Mouse (Mus musculus): Measurements from ENCODE around the gene Spag6. TPM values are rescaled to one million over a fixed set of nuclear protein-coding genes. Genes with fewer than 3 reads are reported as not detected.

Gene Spag6
- polyA plus RNA-seq (2012; rRNA removed) = 4.1 and 5.0 TPM in 2 replicates

GRCm38 (mm10) chr2:18693871-18694610 lies at the start of gene Spag6:
Gene Spag6 (plus strand): TSS chr2:18694032.
- peak in 1 of 2 experiments; percentile 71 for DNase-seq (ENCODE audit: extremely low spot score in 1 of 2, low spot score in 1 of 2)

GRCm38 (mm10) chr2:18648563-18648962 lies 45.3 kb upstream of the Spag6 start:
- DNase-seq (ENCODE audit: extremely low spot score in 1 of 2, low spot score in 1 of 2) = no peak

- no peak for DNase-seq (ENCODE audit: extremely low spot score in 1 of 2, low spot score in 1 of 2)
Observed at GRCm38 (mm10) chr2:18654821-18655220, 39.0 kb upstream of the Spag6 start.

DNA sequence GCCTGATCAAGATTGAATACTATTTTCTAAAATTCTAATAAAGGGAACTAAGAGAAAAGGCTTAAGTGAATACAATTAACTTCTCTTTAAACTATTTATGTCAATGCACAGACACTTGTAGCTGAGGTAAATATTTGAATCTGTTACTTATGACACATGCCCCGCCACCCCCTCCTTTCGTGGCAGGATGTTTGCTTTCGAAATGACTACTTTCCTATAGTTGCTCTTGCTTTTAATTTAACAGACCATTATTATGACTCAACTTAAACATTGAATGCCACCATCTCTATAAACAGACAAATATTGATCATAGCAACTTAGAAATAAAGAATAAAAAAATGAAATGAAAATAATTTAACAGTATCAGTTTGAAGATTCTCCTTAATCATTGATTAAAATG lies 29.8 kb upstream of the Spag6 start:
- DNase-seq (ENCODE audit: extremely low spot score in 1 of 2, low spot score in 1 of 2) = no peak

- DNase-seq (ENCODE audit: extremely low spot score in 1 of 2, low spot score in 1 of 2) = no peak
Observed at GRCm38 (mm10) chr2:18671041-18671440, 22.8 kb upstream of the Spag6 start.

- DNase-seq (ENCODE audit: extremely low spot score in 1 of 2, low spot score in 1 of 2) = peak; percentile 83 to 95
Observed at GRCm38 (mm10) chr2:18672133-18672765, 21.6 kb upstream of the Spag6 start, which contains the start of gene Commd3. Gene Commd3 (plus strand): TSS chr2:18672384.

DNA sequence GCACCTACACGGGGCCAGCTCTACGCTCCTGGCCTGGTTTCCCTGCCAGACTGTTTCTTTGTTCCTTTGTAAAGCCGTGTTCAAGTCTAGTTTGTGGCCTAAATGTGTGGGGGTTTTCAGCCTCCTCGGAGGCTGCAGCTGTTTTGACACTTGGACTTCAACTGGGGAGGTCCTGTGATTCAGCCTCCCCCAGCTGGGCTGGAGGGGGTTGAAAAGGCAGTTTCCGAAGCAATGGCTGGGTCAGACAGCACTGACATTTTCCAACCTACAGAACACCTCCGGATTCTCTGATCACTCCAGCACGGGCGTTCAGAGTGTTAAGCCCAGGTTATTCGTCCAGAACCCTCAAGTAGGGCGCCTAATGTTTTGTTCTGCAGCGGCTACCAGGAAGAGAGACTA lies 21.1 kb upstream of the Spag6 start:
- no peak for DNase-seq (ENCODE audit: extremely low spot score in 1 of 2, low spot score in 1 of 2)

GRCm38 (mm10) chr2:18673766-18674165 lies 20.1 kb upstream of the Spag6 start:
- no peak for DNase-seq (ENCODE audit: extremely low spot score in 1 of 2, low spot score in 1 of 2)

GRCm38 (mm10) chr2:18674193-18674902 lies 19.5 kb upstream of the Spag6 start:
- DNase-seq (ENCODE audit: extremely low spot score in 1 of 2, low spot score in 1 of 2) = no peak

DNA sequence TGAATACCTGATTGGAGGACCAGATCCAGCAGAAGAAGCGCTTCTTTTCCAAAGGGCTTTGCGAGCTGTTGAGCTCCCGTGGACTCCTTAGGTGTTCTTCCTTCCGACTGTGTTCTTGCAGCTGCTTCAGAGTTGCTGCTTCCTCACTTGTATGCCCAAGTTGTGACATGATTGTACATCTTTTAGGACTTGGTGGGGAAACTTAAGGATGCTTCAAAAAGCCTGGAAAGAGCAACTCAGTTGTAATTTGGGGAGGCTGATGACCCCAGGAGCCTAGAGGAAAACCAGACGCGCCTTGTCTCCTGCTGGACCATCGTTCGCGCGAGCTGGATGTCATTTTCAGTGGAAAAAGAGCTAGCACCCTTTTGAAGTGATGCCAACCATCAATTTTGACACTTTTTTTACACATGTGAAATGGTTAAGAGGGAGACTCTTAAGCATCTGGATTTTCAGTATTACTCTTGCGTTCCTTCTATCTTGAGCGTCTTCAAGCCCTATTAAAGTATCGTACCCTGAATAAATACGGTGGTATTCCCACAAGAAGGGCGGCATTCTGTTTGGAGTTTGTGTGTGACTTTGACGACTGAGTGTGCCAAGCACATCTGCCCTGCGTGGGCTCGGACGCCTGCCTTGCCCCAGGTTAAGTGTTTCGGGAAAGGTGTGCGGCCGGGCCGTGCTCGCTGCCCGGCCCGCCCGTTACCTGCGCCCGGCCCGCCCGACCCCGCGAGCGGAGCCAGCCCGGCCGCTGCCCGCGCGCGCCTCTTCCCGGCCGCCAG lies 18.0 kb upstream of the Spag6 start:
- no peak for DNase-seq (ENCODE audit: extremely low spot score in 1 of 2, low spot score in 1 of 2)

DNA sequence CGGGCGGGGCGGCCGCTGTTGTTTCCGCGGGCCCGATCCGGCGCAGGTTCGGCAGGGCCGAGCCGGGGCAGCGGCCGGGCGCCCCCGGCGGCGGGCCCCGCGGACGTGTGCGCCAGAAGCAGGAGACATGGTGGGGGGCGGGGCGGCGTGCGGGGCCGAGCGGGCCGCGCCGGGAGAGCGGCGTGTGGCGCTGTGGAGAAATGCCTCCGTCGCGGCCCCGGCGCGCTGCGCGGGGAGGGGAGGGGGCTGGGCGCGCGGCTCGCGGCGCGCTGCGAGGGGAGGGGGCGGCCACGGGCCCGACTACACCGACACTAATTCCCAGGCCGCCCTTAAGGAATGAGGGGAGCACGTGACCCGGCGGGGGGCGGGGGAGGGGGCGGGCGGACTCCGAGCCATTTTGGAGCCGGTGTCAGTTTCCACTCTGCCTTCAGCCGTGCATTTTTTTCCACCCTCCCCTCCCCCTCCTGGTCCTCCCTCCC lies 17.3 kb upstream of the Spag6 start:
- DNase-seq (ENCODE audit: extremely low spot score in 1 of 2, low spot score in 1 of 2) = peak in 1 of 2 experiments; percentile 69

DNA sequence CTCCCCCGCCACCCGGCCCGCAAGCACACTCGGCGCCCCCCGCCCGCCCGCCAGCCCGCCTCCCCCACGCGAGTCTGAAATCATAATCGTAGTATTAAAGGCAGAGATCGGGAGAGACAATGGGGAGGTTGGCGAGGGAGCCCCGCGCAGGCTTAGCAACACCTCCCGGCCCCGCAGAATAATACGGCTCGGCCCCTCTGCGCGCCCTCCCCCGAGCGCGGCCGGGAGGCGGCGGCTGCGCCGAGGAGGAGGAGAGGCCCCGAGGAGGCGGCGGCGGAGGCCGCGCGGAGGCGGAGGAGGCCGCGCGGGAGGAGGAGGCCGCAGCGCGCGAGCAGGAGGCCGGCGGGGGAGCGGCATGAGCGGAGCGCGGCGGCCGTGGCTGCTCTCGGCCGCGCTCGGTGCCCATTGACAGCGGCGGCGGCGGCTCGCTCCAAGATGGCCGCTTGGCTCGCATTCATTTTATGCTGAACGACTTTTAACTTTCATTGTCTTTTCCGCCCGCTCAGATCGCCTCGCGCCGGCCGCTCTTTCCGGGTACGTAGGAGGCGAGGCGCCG lies 16.8 kb upstream of the Spag6 start, which contains the start of gene Bmi1:
TSS of gene Bmi1 (plus strand) at position 83 of the 556 bp plus-strand sequence.
- DNase-seq (ENCODE audit: extremely low spot score in 1 of 2, low spot score in 1 of 2) = peak in 1 of 2 experiments; percentile 52

DNA sequence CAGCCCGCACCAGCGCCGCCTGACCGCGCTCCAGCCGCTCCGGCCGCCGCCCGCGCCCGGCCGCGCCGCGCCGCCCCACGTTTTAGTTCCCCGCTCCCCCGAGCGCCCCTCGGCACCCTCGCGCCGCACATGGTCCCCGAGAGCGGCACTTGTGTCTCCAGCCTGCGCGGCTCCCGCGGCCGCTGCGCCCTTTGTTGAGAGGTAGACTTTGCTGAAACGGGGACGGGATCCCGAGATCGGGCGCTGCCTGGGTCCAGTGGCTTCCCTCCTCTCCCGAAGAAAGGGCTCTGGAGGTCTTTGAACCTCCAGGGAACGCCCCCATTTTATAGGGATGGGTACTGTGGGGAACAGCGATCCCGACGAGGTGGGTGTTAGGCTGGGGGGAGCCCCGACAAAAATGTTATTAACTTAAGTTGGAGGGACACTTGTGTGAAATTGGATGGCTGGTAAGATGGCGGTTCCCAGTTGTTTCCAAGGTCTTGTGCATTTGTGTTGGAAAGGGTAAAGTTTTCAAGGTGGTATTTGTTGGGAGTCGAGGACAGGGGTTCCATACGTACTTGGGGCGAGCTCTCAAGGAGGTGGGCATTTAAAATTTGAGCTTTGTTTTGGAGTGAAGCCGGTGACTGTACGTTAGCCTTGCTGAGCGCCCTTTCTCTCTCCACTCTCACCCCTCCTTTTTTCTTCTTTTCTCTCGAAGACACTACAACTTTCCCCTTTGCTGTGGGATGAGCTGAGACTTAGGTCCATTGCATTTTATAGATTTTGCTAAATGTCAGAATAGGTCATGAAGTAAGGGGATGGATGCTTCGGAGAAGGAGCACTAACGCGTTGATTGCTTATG lies 16.0 kb upstream of the Spag6 start:
- DNase-seq (ENCODE audit: extremely low spot score in 1 of 2, low spot score in 1 of 2) = no peak

GRCm38 (mm10) chr2:18679701-18680100 lies 14.1 kb upstream of the Spag6 start:
- DNase-seq (ENCODE audit: extremely low spot score in 1 of 2, low spot score in 1 of 2) = no peak

- no peak for DNase-seq (ENCODE audit: extremely low spot score in 1 of 2, low spot score in 1 of 2)
Observed at GRCm38 (mm10) chr2:18680501-18680900, 13.3 kb upstream of the Spag6 start.

GRCm38 (mm10) chr2:18680961-18681360 lies 12.9 kb upstream of the Spag6 start:
- peak in 1 of 2 experiments; percentile 73 for DNase-seq (ENCODE audit: extremely low spot score in 1 of 2, low spot score in 1 of 2)

DNA sequence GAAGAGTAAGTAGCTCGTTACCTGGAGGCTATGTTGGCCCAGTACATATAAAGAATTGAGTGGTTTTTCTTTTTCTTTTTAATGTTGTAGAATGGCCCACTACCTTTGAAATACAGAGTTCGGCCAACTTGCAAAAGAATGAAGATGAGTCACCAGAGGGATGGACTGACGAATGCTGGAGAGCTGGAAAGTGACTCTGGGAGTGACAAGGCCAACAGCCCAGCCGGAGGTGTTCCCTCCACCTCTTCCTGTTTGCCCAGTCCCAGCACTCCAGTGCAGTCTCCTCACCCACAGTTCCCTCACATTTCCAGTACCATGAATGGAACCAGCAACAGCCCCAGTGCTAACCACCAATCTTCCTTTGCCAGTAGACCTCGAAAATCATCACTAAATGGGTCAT lies 9.8 kb upstream of the Spag6 start:
- no peak for DNase-seq (ENCODE audit: extremely low spot score in 1 of 2, low spot score in 1 of 2)

GRCm38 (mm10) chr2:18686386-18686785 lies 7.4 kb upstream of the Spag6 start:
- no peak for DNase-seq (ENCODE audit: extremely low spot score in 1 of 2, low spot score in 1 of 2)

- DNase-seq (ENCODE audit: extremely low spot score in 1 of 2, low spot score in 1 of 2) = no peak
Observed at GRCm38 (mm10) chr2:18686826-18687519, 6.9 kb upstream of the Spag6 start.

Measured in frontal cortex, adult 2 months (tissue).